In the genomic region with DNA sequence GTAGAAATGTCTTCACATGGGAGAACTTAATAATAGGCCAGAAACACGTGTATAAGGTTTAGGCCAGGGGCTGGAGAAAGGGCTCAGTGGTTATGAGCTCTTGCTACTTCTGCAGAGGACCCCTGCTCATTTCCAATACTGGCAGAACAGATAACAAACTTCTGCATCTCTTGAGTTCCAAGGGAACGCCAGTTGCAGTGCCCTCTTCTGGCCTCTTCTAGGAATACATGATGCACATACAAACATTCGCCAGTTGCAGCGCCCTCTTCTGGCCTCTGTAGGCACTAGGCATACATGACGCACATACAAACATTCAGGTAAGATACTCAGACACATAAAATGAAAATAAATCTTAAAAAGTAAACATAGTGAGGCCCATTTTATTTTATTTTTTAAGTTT, we compare ENCODE assay signal across 10 mouse cellular contexts. TPM values are rescaled to one million over a fixed set of nuclear protein-coding genes. Genes with fewer than 3 reads are reported as not detected.
DNase-seq lines count a peak whose midpoint lies in the region; ATAC-seq and TF ChIP-seq lines count a peak whose summit lies in the region.
"Had no signal": no experiment of that assay in that cellular context is flagged by ENCODE, and none has a peak within 500 bp of the region (broad histone marks: within the 10 kb centered on the region; RNA-seq: fewer than 3 reads in every experiment).

No protein-coding gene starts in this region.

- ATAC-seq in intestine, postnatal 0 days = no peak
- no peak for ATAC-seq in intestine, embryonic 15.5 days
- no peak for ATAC-seq in stomach, postnatal 0 days (ENCODE audit: low FRiP score, low TSS enrichment)

- TF ChIP-seq CTCF in intestine, postnatal 0 days (IDR thresholded peaks at IDR 0.05; ENCODE audit: low read depth) = peak; percentile 65
- TF ChIP-seq CTCF in stomach, postnatal 0 days (IDR thresholded peaks at IDR 0.05; ENCODE audit: low read depth) = peak; percentile 67

- no peaks in the 10 kb centered on the region for H3K36me3 ChIP-seq in intestine, postnatal 0 days (ENCODE audit: control insufficient read depth, insufficient read depth)
- H3K36me3 ChIP-seq in intestine, embryonic 15.5 days = no peaks in the 10 kb centered on the region
- H3K36me3 ChIP-seq in embryonic facial prominence, embryonic 10.5 days (replicated peaks) = no peaks in the 10 kb centered on the region
- no peaks in the 10 kb centered on the region for H3K36me3 ChIP-seq in stomach, postnatal 0 days (ENCODE audit: control insufficient read depth, insufficient read depth, low read length)
- H3K36me3 ChIP-seq: liver, embryonic 15.5 days had no signal

- TF ChIP-seq EP300 in stomach, postnatal 0 days (optimal IDR thresholded peaks at IDR 0.05) = no peak

- no peak overlapping the region for H3K4me2 ChIP-seq in intestine, postnatal 0 days (replicated peaks; ENCODE audit: low read depth)
- H3K4me2 ChIP-seq in intestine, embryonic 15.5 days (replicated peaks) = no peak overlapping the region
- no peak overlapping the region for H3K4me2 ChIP-seq in stomach, postnatal 0 days (replicated peaks; ENCODE audit: low read depth)
- H3K4me2 ChIP-seq: liver, embryonic 15.5 days had no signal

- no peaks in the 10 kb centered on the region for H3K9me3 ChIP-seq in intestine, postnatal 0 days (ENCODE audit: control insufficient read depth)
- H3K9me3 ChIP-seq in intestine, embryonic 15.5 days = no peaks in the 10 kb centered on the region
- H3K9me3 ChIP-seq in embryonic facial prominence, embryonic 10.5 days = no peaks in the 10 kb centered on the region
- H3K9me3 ChIP-seq in stomach, postnatal 0 days (ENCODE audit: control insufficient read depth, low read length) = no peaks in the 10 kb centered on the region
- H3K9me3 ChIP-seq: liver, embryonic 15.5 days had no signal

- WGBS in intestine, postnatal 0 days = 78% methylated on average over 5 of the region's 5 CpGs
- WGBS in intestine, embryonic 15.5 days = 77% methylated on average over 5 of the region's 5 CpGs
- 80% methylated on average over 5 of the region's 5 CpGs for WGBS in embryonic facial prominence, embryonic 10.5 days
- 82% methylated on average over 5 of the region's 5 CpGs for WGBS in stomach, postnatal 0 days

- H3K4me3 ChIP-seq in intestine, postnatal 0 days (ENCODE audit: low read depth, low read length) = no peak overlapping the region
- H3K4me3 ChIP-seq in intestine, embryonic 15.5 days (replicated peaks) = no peak overlapping the region
- H3K4me3 ChIP-seq in embryonic facial prominence, embryonic 10.5 days = no peak overlapping the region
- H3K4me3 ChIP-seq in stomach, postnatal 0 days (ENCODE audit: low read depth, low read length) = no peak overlapping the region
- H3K4me3 ChIP-seq: liver, embryonic 15.5 days had no signal

- no peaks in the 10 kb centered on the region for H3K4me1 ChIP-seq in intestine, postnatal 0 days (replicated peaks; ENCODE audit: control insufficient read depth, insufficient read depth, low read length)
- no peaks in the 10 kb centered on the region for H3K4me1 ChIP-seq in intestine, embryonic 15.5 days (replicated peaks)
- H3K4me1 ChIP-seq in embryonic facial prominence, embryonic 10.5 days = peaks cover 36% of the 10 kb centered on the region
- no peaks in the 10 kb centered on the region for H3K4me1 ChIP-seq in stomach, postnatal 0 days (replicated peaks; ENCODE audit: control insufficient read depth, insufficient read depth)

- no peaks in the 10 kb centered on the region for H3K27me3 ChIP-seq in intestine, postnatal 0 days (replicated peaks; ENCODE audit: control insufficient read depth, insufficient read depth, low read length)
- no peaks in the 10 kb centered on the region for H3K27me3 ChIP-seq in intestine, embryonic 15.5 days (replicated peaks)
- no peaks in the 10 kb centered on the region for H3K27me3 ChIP-seq in embryonic facial prominence, embryonic 10.5 days (replicated peaks; ENCODE audit: low read depth, poor library complexity, severe bottlenecking)
- H3K27me3 ChIP-seq in stomach, postnatal 0 days (ENCODE audit: control insufficient read depth, insufficient read depth, low read length) = no peaks in the 10 kb centered on the region

- H3K27ac ChIP-seq in intestine, postnatal 0 days (ENCODE audit: low read depth, low read length) = no peak overlapping the region
- H3K27ac ChIP-seq in intestine, embryonic 15.5 days = no peak overlapping the region
- H3K27ac ChIP-seq in embryonic facial prominence, embryonic 10.5 days (replicated peaks) = no peak overlapping the region
- no peak overlapping the region for H3K27ac ChIP-seq in stomach, postnatal 0 days (replicated peaks)
- H3K27ac ChIP-seq: liver, embryonic 15.5 days had no signal

- peak; percentile 53 for DNase-seq in thymus, postnatal 4 days
- DNase-seq in thymus, adult 18-20 months = no peak
- peak; percentile 42 for DNase-seq in embryonic facial prominence, embryonic 10.5 days (ENCODE audit: low spot score)
- no peak for DNase-seq in stomach, postnatal 0 days (ENCODE audit: low spot score)
- DNase-seq in adipocyte (ENCODE audit: low spot score) = no peak
- no peak for DNase-seq in urinary bladder, postnatal 4 days (ENCODE audit: low spot score in 2 of 2)
- DNase-seq: adrenal gland, adult 8-10 months had no signal

- H3K9ac ChIP-seq in intestine, postnatal 0 days (ENCODE audit: low read depth, low read length) = no peak overlapping the region
- H3K9ac ChIP-seq in intestine, embryonic 15.5 days = no peak overlapping the region
- no peak overlapping the region for H3K9ac ChIP-seq in stomach, postnatal 0 days (ENCODE audit: low read length)
- H3K9ac ChIP-seq: liver, embryonic 15.5 days had no signal

RNA-seq across cellular contexts. Expression of gene Dtnbp1, which starts 4.5 kb away (rescaled TPM):
- 65.2 and 69.7 TPM in 2 replicates for polyA plus RNA-seq in intestine, postnatal 0 days (2015; fragmentation: Nextera tagmentation; extraction: Ambion mirVana)
- polyA plus RNA-seq in intestine, embryonic 15.5 days (2015; fragmentation: Nextera tagmentation; extraction: Ambion mirVana) = 62.0 and 63.8 TPM in 2 replicates
- 85.8 and 86.3 TPM in 2 replicates for polyA plus RNA-seq in embryonic facial prominence, embryonic 10.5 days (2016; fragmentation: Nextera tagmentation; extraction: Ambion mirVana)
- polyA plus RNA-seq in stomach, postnatal 0 days (2015; fragmentation: Nextera tagmentation; extraction: Ambion mirVana) = 47.7 and 52.6 TPM in 2 replicates

Comparison
In these comparisons a context has a peak if more than half of its experiments do, and no peak if none do; other contexts are left out.
1. DNase-seq: peak in thymus, postnatal 4 days (single experiment) and embryonic facial prominence, embryonic 10.5 days (single experiment); none in thymus, adult 18-20 months (0 of 2), stomach, postnatal 0 days (single experiment), adipocyte (single experiment) and urinary bladder, postnatal 4 days (0 of 2).